In the genomic region with DNA sequence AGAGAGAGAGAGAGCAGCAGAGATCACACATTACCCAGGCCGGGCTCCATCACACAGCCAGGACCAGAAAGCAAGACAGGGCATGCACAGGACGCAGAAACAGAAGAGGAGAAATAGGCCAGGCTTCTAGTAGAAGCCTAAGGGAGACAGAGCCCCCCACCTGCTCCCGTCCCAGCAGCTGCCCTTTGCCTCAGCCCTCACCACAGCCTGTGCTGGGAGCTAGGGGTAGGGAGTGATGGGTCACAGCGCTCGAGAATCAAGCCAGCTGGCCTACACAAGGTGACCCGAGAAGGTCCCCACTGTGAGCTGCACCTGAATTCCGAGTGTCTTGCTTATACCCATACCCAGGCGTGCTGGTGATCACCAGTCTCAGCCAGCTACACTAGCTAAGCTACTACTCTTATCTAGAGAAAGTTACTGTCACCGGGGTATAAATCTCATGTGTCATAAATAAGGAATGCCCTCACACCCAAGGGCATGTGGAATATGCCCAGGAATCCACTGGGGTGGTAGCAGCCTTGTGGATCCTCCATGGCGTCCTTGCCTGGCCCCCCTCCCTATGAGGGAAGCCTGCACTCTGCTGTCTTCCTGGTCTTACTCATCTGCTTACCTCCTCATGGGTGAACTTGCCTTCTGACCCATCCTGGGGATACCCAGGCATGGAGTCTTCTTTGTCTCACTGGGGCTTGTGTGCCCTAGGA, we compare ENCODE assay signal across 12 mouse cellular contexts.
DNase-seq lines count a peak whose midpoint lies in the region; ATAC-seq and TF ChIP-seq lines count a peak whose summit lies in the region.
"Had no signal": no experiment of that assay in that cellular context is flagged by ENCODE, and none has a peak within 500 bp of the region (broad histone marks: within the 10 kb centered on the region; RNA-seq: fewer than 3 reads in every experiment).

No protein-coding gene starts in this region.

- H3K4me1 ChIP-seq in cerebellum, adult 2 months (ENCODE audit: control insufficient read depth, insufficient read depth, low read length), result peaks cover 35% of the 10 kb centered on the region
- peaks cover 63% of the 10 kb centered on the region for H3K4me1 ChIP-seq in lung, embryonic 15.5 days
- H3K4me1 ChIP-seq in intestine, embryonic 15.5 days (replicated peaks), result peaks cover 27% of the 10 kb centered on the region
- H3K4me1 ChIP-seq in stomach, embryonic 15.5 days, result peaks cover 9% of the 10 kb centered on the region

- TF ChIP-seq POLR2A in cerebellum, adult 2 months (IDR thresholded peaks at IDR 0.05; ENCODE audit: borderline replicate concordance, insufficient read depth, low read length), result no peak

- intact Hi-C loops in left cerebral cortex, postnatal 10 days (cut with DNase I), result no loop called here

- H3K27me3 ChIP-seq in cerebellum, adult 2 months (ENCODE audit: control insufficient read depth, insufficient read depth, low read length), result no peaks in the 10 kb centered on the region
- H3K27me3 ChIP-seq in lung, embryonic 15.5 days, result no peaks in the 10 kb centered on the region
- H3K27me3 ChIP-seq in intestine, embryonic 15.5 days (replicated peaks), result no peaks in the 10 kb centered on the region
- H3K27me3 ChIP-seq in stomach, embryonic 15.5 days (replicated peaks), result no peaks in the 10 kb centered on the region
- H3K27me3 ChIP-seq: embryonic facial prominence, embryonic 12.5 days; kidney, embryonic 15.5 days had no signal

- H3K27ac ChIP-seq in cerebellum, adult 2 months (ENCODE audit: insufficient read depth, low read length), result peak overlapping the region; percentile 50
- H3K27ac ChIP-seq in lung, embryonic 15.5 days, result peak overlapping the region; percentile 69
- peak overlapping the region; percentile 79 for H3K27ac ChIP-seq in intestine, embryonic 15.5 days
- peak overlapping the region; percentile 67 for H3K27ac ChIP-seq in stomach, embryonic 15.5 days
- H3K27ac ChIP-seq: kidney, embryonic 15.5 days had no signal

- 39% methylated on average over 10 of the region's 10 CpGs for WGBS in cerebellum, adult 2 months
- 65% methylated on average over 10 of the region's 10 CpGs for WGBS in lung, embryonic 15.5 days
- WGBS in intestine, embryonic 15.5 days, result 67% methylated on average over 10 of the region's 10 CpGs
- WGBS in stomach, embryonic 15.5 days, result 75% methylated on average over 10 of the region's 10 CpGs

- TF ChIP-seq CTCF in cerebellum, adult 2 months (IDR thresholded peaks at IDR 0.05; ENCODE audit: borderline replicate concordance, insufficient read depth, low read depth, low read length), result no peak

- H3K36me3 ChIP-seq in lung, embryonic 15.5 days, result no peaks in the 10 kb centered on the region
- no peaks in the 10 kb centered on the region for H3K36me3 ChIP-seq in intestine, embryonic 15.5 days
- no peaks in the 10 kb centered on the region for H3K36me3 ChIP-seq in stomach, embryonic 15.5 days
- H3K36me3 ChIP-seq: kidney, embryonic 15.5 days had no signal

- no peaks in the 10 kb centered on the region for H3K9me3 ChIP-seq in lung, embryonic 15.5 days
- no peaks in the 10 kb centered on the region for H3K9me3 ChIP-seq in intestine, embryonic 15.5 days
- no peaks in the 10 kb centered on the region for H3K9me3 ChIP-seq in stomach, embryonic 15.5 days
- H3K9me3 ChIP-seq: embryonic facial prominence, embryonic 12.5 days; kidney, embryonic 15.5 days had no signal

- no peak overlapping the region for H3K9ac ChIP-seq in lung, embryonic 15.5 days
- no peak overlapping the region for H3K9ac ChIP-seq in intestine, embryonic 15.5 days
- H3K9ac ChIP-seq in stomach, embryonic 15.5 days, result no peak overlapping the region
- H3K9ac ChIP-seq: kidney, embryonic 15.5 days had no signal

- peak overlapping the region; percentile 22; the same call in 1 of the 2 replicates for H3K4me2 ChIP-seq in lung, embryonic 15.5 days
- H3K4me2 ChIP-seq in intestine, embryonic 15.5 days (replicated peaks), result no peak overlapping the region
- no peak overlapping the region for H3K4me2 ChIP-seq in stomach, embryonic 15.5 days
- H3K4me2 ChIP-seq: embryonic facial prominence, embryonic 12.5 days; kidney, embryonic 15.5 days had no signal

- no peak for ATAC-seq in lung, embryonic 15.5 days (ENCODE audit: borderline replicate concordance, extremely low read depth, low FRiP score, low TSS enrichment)
- ATAC-seq in intestine, embryonic 15.5 days, result no peak; the same call in 1 of the 2 replicates
- ATAC-seq in stomach, embryonic 15.5 days (ENCODE audit: insufficient read depth, low FRiP score, low read depth), result no peak
- ATAC-seq: activated CD4-positive, CD25-positive, alpha-beta regulatory T cell, adult 4 months had no signal

- no peak for DNase-seq in cerebellum, adult 2 months
- no peak for DNase-seq in cerebellum, postnatal 10 days
- no peak for DNase-seq in lung, postnatal 25 days (ENCODE audit: low spot score)
- no peak for DNase-seq in left cerebral cortex, postnatal 10 days (ENCODE audit: extremely low spot score in 1 of 2, low spot score in 2 of 2)
- DNase-seq in layer of hippocampus, adult 18-20 months (ENCODE audit: low spot score in 2 of 2), result no peak
- DNase-seq: thymus, postnatal 14 days had no signal

- H3K4me3 ChIP-seq in cerebellum, adult 2 months (replicated peaks; ENCODE audit: insufficient read depth, low read depth, low read length), result no peak overlapping the region
- no peak overlapping the region for H3K4me3 ChIP-seq in lung, embryonic 15.5 days
- no peak overlapping the region for H3K4me3 ChIP-seq in intestine, embryonic 15.5 days (replicated peaks)
- no peak overlapping the region for H3K4me3 ChIP-seq in stomach, embryonic 15.5 days (replicated peaks)
- H3K4me3 ChIP-seq: embryonic facial prominence, embryonic 12.5 days; kidney, embryonic 15.5 days had no signal
